Mouse (Mus musculus): ENCODE results near the gene Rpl9-ps6.
"Not testable (repeated sequence)": the region's sequence is repeated elsewhere in the genome, so short reads cannot be mapped to it uniquely, and the experiment has no call there.

Gene Rpl9-ps6

GRCm38 (mm10) chr19:32480791-32481442, 14.5 kb upstream of the Rpl9-ps6 start:
- no peak for DNase-seq

- DNase-seq: no peak
These were observed 13.9 kb upstream of the Rpl9-ps6 start for GRCm38 (mm10) chr19:32480255-32480654.

GRCm38 (mm10) chr19:32476712-32477052, 10.3 kb upstream of the Rpl9-ps6 start:
- DNase-seq: no peak

GRCm38 (mm10) chr19:32476016-32476711, 9.8 kb upstream of the Rpl9-ps6 start:
- no peak for DNase-seq

- no peak for DNase-seq
These were observed 4.3 kb upstream of the Rpl9-ps6 start for GRCm38 (mm10) chr19:32470570-32471263.

GRCm38 (mm10) chr19:32470059-32470497, 3.7 kb upstream of the Rpl9-ps6 start:
- peak; percentile 24 to 60 for DNase-seq

GRCm38 (mm10) chr19:32467325-32467724, 947 bp upstream of the Rpl9-ps6 start:
- no peak for DNase-seq

- DNase-seq: no peak
These were observed 1.1 kb downstream of the Rpl9-ps6 start for GRCm38 (mm10) chr19:32465228-32465627.

- no peak for DNase-seq
These were observed 3.3 kb downstream of the Rpl9-ps6 start for GRCm38 (mm10) chr19:32463037-32463436.

- not testable (repeated sequence) for DNase-seq
These were observed 8.7 kb downstream of the Rpl9-ps6 start for GRCm38 (mm10) chr19:32457631-32458030.

- no peak for DNase-seq
These were observed 9.6 kb downstream of the Rpl9-ps6 start for GRCm38 (mm10) chr19:32456744-32457143.

GRCm38 (mm10) chr19:32452231-32452630, 14.1 kb downstream of the Rpl9-ps6 start:
- DNase-seq: no peak

GRCm38 (mm10) chr19:32448931-32449330, 17.4 kb downstream of the Rpl9-ps6 start:
- DNase-seq: no peak

GRCm38 (mm10) chr19:32441568-32441967, 24.8 kb downstream of the Rpl9-ps6 start:
- DNase-seq: peak in 1 of 2 experiments; percentile 48

- DNase-seq: no peak
These were observed 27.0 kb downstream of the Rpl9-ps6 start for GRCm38 (mm10) chr19:32439356-32439755.

GRCm38 (mm10) chr19:32425856-32426255, 40.5 kb downstream of the Rpl9-ps6 start:
- no peak for DNase-seq

- DNase-seq: no peak
These were observed 41.7 kb downstream of the Rpl9-ps6 start for GRCm38 (mm10) chr19:32424706-32425105.

- DNase-seq: no peak
These were observed 47.3 kb downstream of the Rpl9-ps6 start for GRCm38 (mm10) chr19:32419069-32419468.

GRCm38 (mm10) chr19:32416692-32417317, 49.6 kb downstream of the Rpl9-ps6 start:
- no peak for DNase-seq

All from cerebellum, postnatal 25 days (tissue).